Mouse (Mus musculus) layer of hippocampus, postnatal 10 days (tissue): ENCODE measurements around the gene Mctp1. TPM values are rescaled to one million over a fixed set of nuclear protein-coding genes. Genes with fewer than 3 reads are reported as not detected.
"Not testable (repeated sequence)": the region's sequence is repeated elsewhere in the genome, so short reads cannot be mapped to it uniquely, and the experiment has no call there.

Source experiments
- DNase-seq, 2 experiments: peaks; one replicate each; pipeline ENCODE4 v3.0.0; 2021; ENCODE audit warnings: low spot score in 2 of 2
- total RNA-seq, 2 experiments: library from RNA; stranded (reverse); gene quantifications; 2 replicates each; pipeline ENCODE4 v1.2.3; 2021

Gene Mctp1
- total RNA-seq, 2 experiments from 2014 or later, result 51.5 to 52.2 TPM

- DNase-seq, result not testable (repeated sequence)
Observed at GRCm38 (mm10) chr13:76451526-76451925, 67.2 kb downstream of the Mctp1 start.

DNA sequence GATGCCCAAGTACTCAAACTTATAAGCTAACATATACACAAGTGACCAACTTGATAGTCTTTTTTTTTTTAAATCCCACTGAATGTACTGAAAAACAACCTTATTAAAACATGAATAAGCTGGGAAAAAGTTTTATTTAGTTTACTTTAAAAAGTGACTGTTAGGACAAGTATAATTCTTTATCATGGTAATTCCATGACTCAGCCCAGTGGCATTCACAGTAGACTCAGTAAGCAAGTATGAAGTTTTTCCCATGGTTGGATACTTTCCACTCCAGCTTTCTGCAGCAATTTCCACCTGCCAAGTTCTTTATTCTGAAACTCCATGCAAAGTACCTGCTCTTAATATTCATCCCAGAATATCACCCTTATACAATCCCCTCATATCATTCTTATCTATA lies 97.3 kb downstream of the Mctp1 start:
- DNase-seq, result no peak

GRCm38 (mm10) chr13:76482998-76483397 lies 98.7 kb downstream of the Mctp1 start:
- DNase-seq, result no peak

DNA sequence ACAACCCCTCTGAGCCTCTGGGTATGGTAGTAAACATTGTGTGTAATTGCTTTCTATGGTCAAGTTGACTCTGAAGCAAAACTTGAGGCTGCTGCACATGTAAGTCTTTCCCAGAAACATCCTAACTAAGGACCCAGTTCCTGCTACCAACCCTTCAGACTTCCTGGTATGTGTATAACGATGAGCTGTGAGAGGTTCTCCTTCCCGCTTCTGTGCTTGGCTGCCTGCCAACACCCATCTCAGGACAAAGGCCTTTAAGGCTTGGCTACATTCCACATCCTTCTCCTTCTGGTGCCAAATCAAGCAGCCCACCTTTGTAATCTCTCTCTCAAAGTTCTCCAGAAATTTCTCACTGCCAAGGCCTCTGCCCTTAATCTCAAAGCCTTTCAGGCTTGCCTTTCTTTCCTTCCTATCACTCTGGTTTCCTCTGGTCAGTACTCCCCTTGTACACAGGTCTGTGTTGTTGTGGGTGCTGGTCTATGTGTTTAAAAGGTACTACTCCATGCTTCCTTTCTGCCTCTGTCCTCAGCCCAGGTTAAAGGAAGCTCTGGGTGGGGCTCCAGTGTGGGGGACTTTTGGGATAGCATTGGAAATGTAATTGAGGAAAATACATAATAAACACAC lies 99.9 kb downstream of the Mctp1 start:
- DNase-seq, result no peak

DNA sequence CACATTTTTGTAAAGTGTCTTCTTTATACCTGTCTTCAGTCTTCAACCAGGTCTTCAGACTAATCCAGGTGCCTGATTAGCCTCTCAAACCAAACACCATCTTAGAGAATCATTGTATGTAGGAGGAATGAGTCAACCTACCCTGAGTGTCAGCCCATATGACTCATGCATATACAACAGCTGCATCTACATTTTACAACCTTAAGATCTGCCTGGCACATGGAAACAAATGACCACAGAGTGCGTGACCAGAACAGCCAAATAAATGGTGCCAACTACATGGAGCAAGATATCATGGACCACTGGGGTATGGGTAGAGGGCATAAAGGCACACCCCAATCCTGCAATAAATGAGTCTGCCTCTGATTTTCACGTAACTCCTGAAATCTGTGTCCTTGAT lies 131.6 kb downstream of the Mctp1 start:
- DNase-seq, result no peak

- DNase-seq, result no peak
Observed at GRCm38 (mm10) chr13:76523170-76523569, 138.8 kb downstream of the Mctp1 start.

- DNase-seq, result no peak
Observed at GRCm38 (mm10) chr13:76527326-76527725, 143.0 kb downstream of the Mctp1 start.

- DNase-seq, result no peak
Observed at GRCm38 (mm10) chr13:76527751-76528150, 143.4 kb downstream of the Mctp1 start.

GRCm38 (mm10) chr13:76529915-76530314 lies 145.6 kb downstream of the Mctp1 start:
- no peak for DNase-seq

GRCm38 (mm10) chr13:76530867-76531504 lies 146.7 kb downstream of the Mctp1 start:
- DNase-seq, result no peak

- DNase-seq, result no peak
Observed at GRCm38 (mm10) chr13:76547854-76548253, 163.5 kb downstream of the Mctp1 start.

DNA sequence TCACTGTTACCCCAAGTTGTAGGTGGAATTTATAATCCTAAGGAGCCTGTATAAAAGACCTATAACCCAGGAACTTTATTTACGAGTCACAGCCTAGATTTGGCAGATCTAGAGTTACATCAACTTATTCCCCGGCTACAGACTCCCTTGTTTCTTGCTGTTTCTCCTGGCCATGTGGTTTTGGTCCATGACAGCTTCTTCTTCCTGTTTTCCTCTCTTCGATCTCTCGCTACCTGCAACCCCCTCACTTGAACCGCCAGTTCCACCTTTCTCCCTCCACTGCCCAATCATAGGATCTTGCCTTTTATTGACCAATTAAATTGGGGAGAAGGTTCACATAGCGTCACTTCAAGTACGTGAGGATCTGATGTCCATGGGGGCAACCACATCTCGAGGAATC lies 176.6 kb downstream of the Mctp1 start:
- no peak for DNase-seq

- no peak for DNase-seq
Observed at GRCm38 (mm10) chr13:76561594-76561993, 177.3 kb downstream of the Mctp1 start.

DNA sequence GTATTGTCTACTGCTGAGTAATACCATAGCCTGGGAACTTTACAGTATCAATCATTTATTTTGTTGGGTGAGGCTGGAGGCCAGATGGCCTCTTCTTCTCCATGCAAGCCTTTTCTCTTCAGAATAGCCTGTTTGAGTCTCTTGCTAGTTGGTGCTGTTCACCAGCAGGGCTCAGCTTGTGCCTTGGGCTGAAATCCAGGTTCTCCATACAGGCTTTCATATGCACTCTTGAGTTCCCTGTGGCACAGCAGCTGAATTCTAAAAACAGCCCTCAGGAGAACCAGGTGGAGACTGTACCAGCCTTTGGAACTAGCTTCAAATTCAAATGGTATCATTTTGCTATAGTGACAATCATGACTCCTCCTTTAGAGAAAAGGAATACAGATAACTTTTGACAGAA lies 179.7 kb downstream of the Mctp1 start:
- DNase-seq, result no peak

DNA sequence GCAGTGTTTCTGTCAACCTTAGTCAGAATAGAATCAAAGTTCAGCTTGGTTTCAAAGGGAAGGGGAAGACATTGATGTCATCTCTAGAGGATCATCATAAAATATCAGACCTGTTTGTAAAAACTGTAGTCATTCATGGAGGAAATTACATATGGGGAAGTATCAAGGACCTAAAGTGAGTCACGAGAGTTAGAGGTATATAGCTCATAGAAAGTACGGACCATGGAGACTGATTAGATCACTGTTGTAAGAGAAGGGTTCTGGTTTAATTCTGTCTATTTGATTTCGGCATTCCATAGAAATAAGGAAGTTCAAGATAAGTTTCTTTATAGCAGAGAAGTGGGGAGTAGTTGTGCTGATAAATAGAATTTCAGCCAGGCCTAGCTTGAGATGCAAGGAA lies 181.7 kb downstream of the Mctp1 start:
- DNase-seq, result no peak

- no peak for DNase-seq
Observed at GRCm38 (mm10) chr13:76567448-76567847, 183.1 kb downstream of the Mctp1 start.

DNA sequence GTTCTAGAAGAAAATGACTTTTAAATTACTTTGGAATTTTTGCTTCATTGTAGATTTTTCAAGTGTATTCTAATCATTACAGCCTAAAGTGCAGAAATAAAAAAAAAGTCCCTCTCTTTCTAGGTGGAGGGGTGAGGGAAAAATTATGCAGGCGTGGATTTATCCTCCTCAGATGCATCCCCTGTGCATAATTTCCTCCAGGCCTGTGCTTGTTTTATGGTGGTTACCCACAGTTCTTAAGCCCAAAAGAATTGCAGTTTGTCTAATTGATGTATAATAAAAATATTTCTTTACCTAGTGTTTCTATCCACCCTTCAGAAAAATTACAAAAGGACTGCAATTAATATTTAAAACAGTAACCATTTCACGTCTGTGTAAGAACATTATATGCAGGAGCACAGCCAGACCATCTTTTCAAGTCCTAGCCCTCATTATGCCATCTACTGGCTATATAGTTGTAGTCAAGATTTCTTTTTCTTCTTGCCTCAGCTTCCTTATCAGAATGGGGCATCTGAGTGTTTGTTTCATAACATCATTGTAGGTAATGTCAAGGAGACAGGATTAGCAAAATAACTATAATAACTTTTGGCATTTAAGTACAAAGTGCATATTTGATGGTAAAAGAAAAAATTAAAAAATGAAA lies 184.4 kb downstream of the Mctp1 start:
- DNase-seq, result no peak

GRCm38 (mm10) chr13:76579414-76579813 lies 195.1 kb downstream of the Mctp1 start:
- DNase-seq, result no peak

DNA sequence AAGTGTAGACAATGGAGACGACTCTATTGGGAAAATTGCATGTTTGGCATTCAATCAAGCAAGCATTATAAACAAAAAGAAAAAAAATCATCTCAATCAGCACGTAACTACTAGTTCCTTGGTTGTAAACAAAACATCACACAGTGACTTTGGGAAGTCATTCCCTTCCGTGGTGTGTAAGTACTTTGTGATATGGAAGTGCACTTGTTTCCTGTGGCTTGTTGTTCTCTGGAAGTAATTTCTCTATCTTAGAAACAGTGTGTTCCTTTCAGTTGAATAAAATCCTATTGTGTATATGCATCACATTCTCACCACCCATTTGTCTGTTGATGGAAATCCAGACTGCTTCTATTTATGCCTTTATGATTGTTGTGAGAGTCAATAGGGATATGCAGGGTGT lies 201.1 kb downstream of the Mctp1 start:
- no peak for DNase-seq

- DNase-seq, result not testable (repeated sequence)
Observed at GRCm38 (mm10) chr13:76590709-76591108, 206.4 kb downstream of the Mctp1 start.

DNA sequence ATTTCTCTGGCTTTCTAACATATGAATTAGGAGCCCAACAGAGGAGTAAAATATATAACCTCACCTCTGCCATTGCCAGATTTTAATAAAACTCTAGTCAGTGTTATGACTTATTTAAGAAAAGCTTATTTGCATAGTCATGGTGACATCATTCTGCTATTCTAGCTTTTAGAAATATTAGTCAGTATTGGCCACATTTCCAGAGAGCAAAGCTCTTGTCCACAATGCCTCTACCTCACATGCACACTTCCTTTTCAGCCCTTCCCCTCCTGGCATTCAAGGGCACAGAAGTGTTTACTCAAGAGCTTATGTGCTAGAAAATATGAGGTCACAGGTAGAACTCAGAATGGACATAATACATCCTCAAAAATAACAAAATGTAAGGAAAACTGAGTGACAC lies 206.9 kb downstream of the Mctp1 start:
- DNase-seq, result no peak

DNA sequence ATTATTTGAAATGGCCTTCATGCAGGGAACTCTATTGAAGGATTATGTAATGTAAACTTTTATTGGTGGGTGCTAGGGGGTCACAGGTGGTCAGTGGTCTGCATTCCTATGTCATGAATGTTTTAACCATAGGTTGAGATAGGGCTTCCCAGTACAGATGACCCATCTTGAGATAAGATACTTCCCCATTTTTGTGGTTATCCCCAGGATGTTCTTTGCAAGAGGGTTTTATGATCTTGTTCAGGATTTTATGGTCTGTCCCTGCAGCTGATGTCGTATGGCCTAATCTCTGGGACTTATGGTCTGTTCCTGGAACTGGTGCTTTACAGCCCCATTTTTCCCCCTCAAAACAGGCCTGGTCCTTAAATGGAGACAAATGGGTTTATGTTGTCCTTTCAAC lies 207.4 kb downstream of the Mctp1 start:
- no peak for DNase-seq

- DNase-seq, result no peak
Observed at GRCm38 (mm10) chr13:76592908-76593307, 208.6 kb downstream of the Mctp1 start.
